Mouse (Mus musculus) MEL (cell line): ENCODE data around the gene Ets1. TPM values are rescaled to one million over a fixed set of nuclear protein-coding genes. Genes with fewer than 3 reads are reported as not detected.

Source experiments
- DNase-seq: peaks from one replicate; pipeline ENCODE4 v3.0.0; 2011; ENCODE audit warnings: low read depth, low spot score
- H3K27ac ChIP-seq: 2 replicates; pipeline ENCODE4 v1.5.1; 2012; ENCODE audit warnings: low read depth, mild to moderate bottlenecking, control low read depth, low read length, moderate library complexity; ENCODE audit not compliant: control insufficient read depth
- H3K27me3 ChIP-seq, 2 experiments: fragments of 150-350 bp in 1 of 2; sonication (generic) in 1 of 2; 2 replicates each; pipeline ENCODE4 v1.6.1; 2012; ENCODE audit warnings: low read length in 2 of 2, mild to moderate bottlenecking in 2 of 2, improper control_type of control experiment in 1 of 2, moderate library complexity in 1 of 2; ENCODE audit not compliant: insufficient read depth in 2 of 2, control insufficient read depth in 1 of 2
- H3K36me3 ChIP-seq, 2 experiments: 2 replicates each; pipeline ENCODE4 v1.6.1; 2012 to 2014; ENCODE audit warnings: low read length in 2 of 2, improper control_type of control experiment in 1 of 2, inconsistent platforms in 1 of 2, mild to moderate bottlenecking in 1 of 2; ENCODE audit not compliant: insufficient read depth in 2 of 2, control insufficient read depth in 1 of 2
- H3K4me1 ChIP-seq, 2 experiments: fragments of 150-350 bp in 1 of 2; sonication (generic) in 1 of 2; 2 replicates each; pipeline ENCODE4 v1.6.1; 2012; ENCODE audit warnings: low read length in 2 of 2, improper control_type of control experiment in 1 of 2, mild to moderate bottlenecking in 1 of 2; ENCODE audit not compliant: insufficient read depth in 2 of 2, control insufficient read depth in 1 of 2
- H3K4me3 ChIP-seq, 2 experiments: fragments of 150-350 bp in 1 of 2; sonication (generic) in 1 of 2; 2 replicates each; pipeline ENCODE4 v1.5.1; 2012; ENCODE audit warnings: low read depth in 2 of 2, low read length in 2 of 2, mild to moderate bottlenecking in 2 of 2, moderate library complexity in 2 of 2, control low read depth in 1 of 2, improper control_type of control experiment in 1 of 2; ENCODE audit not compliant: control insufficient read depth in 1 of 2, insufficient read depth in 1 of 2
- H3K79me2 ChIP-seq: 2 replicates; pipeline ENCODE4 v1.6.1; 2012; ENCODE audit warnings: mild to moderate bottlenecking, low read length, moderate library complexity; ENCODE audit not compliant: control insufficient read depth, poor library complexity, insufficient read depth
- H3K9ac ChIP-seq: 2 replicates; pipeline ENCODE4 v1.6.1; 2012; ENCODE audit warnings: low read depth, mild to moderate bottlenecking, control low read depth, low read length, moderate library complexity; ENCODE audit not compliant: control insufficient read depth, poor library complexity, severe bottlenecking
- H3K9me3 ChIP-seq: fragments of 150-350 bp; sonication (generic); replicated peaks from 2 replicates; pipeline ENCODE4 v1.6.1; 2012; ENCODE audit warnings: mild to moderate bottlenecking, low read length, improper control_type of control experiment, moderate library complexity; ENCODE audit not compliant: insufficient read depth
- BHLHE40 ChIP-seq: IDR thresholded peaks from 2 replicates; pipeline ENCODE4 v1.6.1; 2012; ENCODE audit warnings: low read depth, mild to moderate bottlenecking, inconsistent platforms, low read length, improper control_type of control experiment, borderline replicate concordance
- CHD1 ChIP-seq: IDR thresholded peaks from 2 replicates; pipeline ENCODE4 v1.6.1; 2012; ENCODE audit warnings: low read depth, mild to moderate bottlenecking, inconsistent platforms, low read length, improper control_type of control experiment
- CTCF ChIP-seq, 3 experiments: IDR thresholded peaks in 2 of 3; conservative IDR thresholded peaks in 1 of 3; 2 replicates each; pipeline ENCODE4 v1.5.1; 2011 to 2012; ENCODE audit warnings: low read length in 3 of 3, low read depth in 2 of 3, mild to moderate bottlenecking in 2 of 3, improper control_type of control experiment in 1 of 3, inconsistent platforms in 1 of 3, mixed read lengths in 1 of 3, moderate library complexity in 1 of 3; ENCODE audit not compliant: control insufficient read depth in 1 of 3, insufficient read depth in 1 of 3, poor library complexity in 1 of 3, severe bottlenecking in 1 of 3
- ELF1 ChIP-seq: IDR thresholded peaks from 2 replicates; pipeline ENCODE4 v1.6.1; 2014; ENCODE audit warnings: low read depth, mild to moderate bottlenecking, inconsistent platforms, low read length, improper control_type of control experiment, moderate library complexity
- EP300 ChIP-seq, 2 experiments: IDR thresholded peaks; 2 replicates each; pipeline ENCODE4 v1.6.1; 2011; ENCODE audit warnings: improper control_type of control experiment in 2 of 2, low read length in 2 of 2, low read depth in 1 of 2, mild to moderate bottlenecking in 1 of 2
- ETS1 ChIP-seq: IDR thresholded peaks from 2 replicates; pipeline ENCODE4 v1.6.1; 2012; ENCODE audit warnings: low read depth, mild to moderate bottlenecking, inconsistent platforms, low read length, improper control_type of control experiment, moderate library complexity
- KAT2A ChIP-seq: conservative IDR thresholded peaks from 2 replicates; pipeline ENCODE4 v1.6.1; 2012; ENCODE audit warnings: low read depth, low read length, improper control_type of control experiment, inconsistent platforms
- MAFK ChIP-seq: IDR thresholded peaks from 2 replicates; pipeline ENCODE4 v1.6.1; 2011; ENCODE audit warnings: low read depth, mild to moderate bottlenecking, low read length, improper control_type of control experiment, borderline replicate concordance
- MAZ ChIP-seq: IDR thresholded peaks from 2 replicates; pipeline ENCODE4 v1.6.1; 2012; ENCODE audit warnings: low read depth, mild to moderate bottlenecking, inconsistent platforms, low read length, improper control_type of control experiment
- MEF2A ChIP-seq: IDR thresholded peaks from 2 replicates; pipeline ENCODE4 v1.6.1; 2014; ENCODE audit warnings: low read depth, mild to moderate bottlenecking, inconsistent platforms, low read length, improper control_type of control experiment; ENCODE audit not compliant: poor library complexity, insufficient replicate concordance, severe bottlenecking; ENCODE audit errors: extremely low read depth
- MYC ChIP-seq: IDR thresholded peaks from 2 replicates; pipeline ENCODE4 v1.6.1; 2011; ENCODE audit warnings: low read depth, mild to moderate bottlenecking, low read length, improper control_type of control experiment, moderate library complexity
- NELFE ChIP-seq: IDR thresholded peaks from 2 replicates; pipeline ENCODE4 v1.6.1; 2011; ENCODE audit warnings: low read depth, low read length, improper control_type of control experiment
- NRF1 ChIP-seq: IDR thresholded peaks from 2 replicates; pipeline ENCODE4 v1.6.1; 2014; ENCODE audit warnings: low read depth, mild to moderate bottlenecking, inconsistent platforms, low read length, improper control_type of control experiment, moderate library complexity; ENCODE audit not compliant: poor library complexity, insufficient read depth, severe bottlenecking
- POLR2A ChIP-seq, 2 experiments: IDR thresholded peaks; 2 replicates each; pipeline ENCODE4 v1.6.1; 2011 to 2012; ENCODE audit warnings: low read length in 2 of 2, mild to moderate bottlenecking in 2 of 2, control low read depth in 1 of 2, improper control_type of control experiment in 1 of 2, low read depth in 1 of 2, moderate library complexity in 1 of 2; ENCODE audit not compliant: control insufficient read depth in 1 of 2, insufficient read depth in 1 of 2, poor library complexity in 1 of 2
- RAD21 ChIP-seq: IDR thresholded peaks from 2 replicates; pipeline ENCODE4 v1.6.1; 2011; ENCODE audit warnings: mild to moderate bottlenecking, low read depth, low read length, improper control_type of control experiment
- RCOR1 ChIP-seq: IDR thresholded peaks from 2 replicates; pipeline ENCODE4 v1.6.1; 2012; ENCODE audit warnings: low read depth, mild to moderate bottlenecking, inconsistent platforms, low read length, improper control_type of control experiment
- SMC3 ChIP-seq: IDR thresholded peaks from 2 replicates; pipeline ENCODE4 v1.6.1; 2011; ENCODE audit warnings: low read depth, low read length, improper control_type of control experiment
- TAL1 ChIP-seq: IDR thresholded peaks from 2 replicates; pipeline ENCODE4 v1.6.1; 2012; ENCODE audit warnings: mild to moderate bottlenecking, inconsistent platforms, low read length, moderate library complexity, mixed read lengths
- TCF12 ChIP-seq: IDR thresholded peaks from 2 replicates; pipeline ENCODE4 v1.6.1; 2014; ENCODE audit warnings: low read depth, mild to moderate bottlenecking, inconsistent platforms, low read length, improper control_type of control experiment, moderate library complexity
- UBTF ChIP-seq: IDR thresholded peaks from 2 replicates; pipeline ENCODE4 v1.6.1; 2012; ENCODE audit warnings: low read depth, mild to moderate bottlenecking, inconsistent platforms, low read length, improper control_type of control experiment, moderate library complexity, borderline replicate concordance; ENCODE audit not compliant: insufficient read depth
- USF1 ChIP-seq: IDR thresholded peaks from 2 replicates; pipeline ENCODE4 v1.6.1; 2014; ENCODE audit warnings: low read depth, mild to moderate bottlenecking, inconsistent platforms, low read length, improper control_type of control experiment, moderate library complexity
- ZC3H11A ChIP-seq: IDR thresholded peaks from 2 replicates; pipeline ENCODE4 v1.6.1; 2012; ENCODE audit warnings: low read depth, mild to moderate bottlenecking, inconsistent platforms, low read length, improper control_type of control experiment
- ZKSCAN1 ChIP-seq: IDR thresholded peaks from 2 replicates; pipeline ENCODE4 v1.6.1; 2012; ENCODE audit warnings: low read depth, mild to moderate bottlenecking, inconsistent platforms, low read length, improper control_type of control experiment, moderate library complexity
- polyA plus RNA-seq, 2 experiments: library from polyadenylated mRNA; stranded (reverse) in 1 of 2; unstranded in 1 of 2; fragments of >175 nt in 1 of 2; fragments of >200 nt in 1 of 2; gene quantifications; 2 replicates each; pipeline versions ENCODE4 v1.2.1 to v1.2.4; 2012; ENCODE audit warnings: low replicate concordance in 2 of 2, low read depth in 1 of 2; ENCODE audit not compliant: insufficient read length in 2 of 2, insufficient read depth in 1 of 2, missing spikeins in 1 of 2
- total RNA-seq: library from RNA; depleted of rRNA; stranded (reverse); fragments of 300-350 nt; gene quantifications from 2 replicates; pipeline ENCODE4 v1.2.3, GENCODE M21; 2012

Gene Ets1
- total and polyA plus RNA-seq, 3 experiments, result 0.10 to 0.19 TPM; not detected in 1

GRCm38 (mm10) chr9:32744288-32744687 lies 108.3 kb downstream of the Ets1 start:
- no peak overlapping the region for H3K4me3 ChIP-seq
- no peaks in the 10 kb centered on the region for H3K4me1 ChIP-seq
- H3K36me3 ChIP-seq, result no peaks in the 10 kb centered on the region
- H3K27ac ChIP-seq, result no peak overlapping the region
- TF ChIP-seq RCOR1 (no peak), MYC (no peak), EP300 (IDR thresholded peaks at IDR 0.05; ENCODE audit: low read depth in 1 of 2, low read length in 2 of 2) (no peak), CTCF (IDR thresholded peaks at IDR 0.05 in 2 of 3, conservative IDR thresholded peaks at IDR 0.05 in 1 of 3; ENCODE audit: control insufficient read depth in 1 of 3, insufficient read depth in 1 of 3, low read depth in 2 of 3, low read length in 3 of 3, poor library complexity in 1 of 3, severe bottlenecking in 1 of 3) (no peak), MEF2A (no peak), TCF12 (no peak), POLR2A (IDR thresholded peaks at IDR 0.05; ENCODE audit: control insufficient read depth in 1 of 2, insufficient read depth in 1 of 2, low read depth in 1 of 2, low read length in 2 of 2, poor library complexity in 1 of 2) (no peak), ETS1 (no peak), ZKSCAN1 (no peak), USF1 (no peak), RAD21 (no peak)
- H3K27me3 ChIP-seq, result no peaks in the 10 kb centered on the region; a peak in 2 of 4 replicates
- no peaks in the 10 kb centered on the region for H3K9me3 ChIP-seq
- H3K9ac ChIP-seq, result no peak overlapping the region
- no peak for DNase-seq
- no peaks in the 10 kb centered on the region for H3K79me2 ChIP-seq

- H3K27ac ChIP-seq, result no peak overlapping the region
- H3K4me3 ChIP-seq, result no peak overlapping the region
- H3K9me3 ChIP-seq, result no peaks in the 10 kb centered on the region
- H3K79me2 ChIP-seq, result no peaks in the 10 kb centered on the region
- no peaks in the 10 kb centered on the region for H3K36me3 ChIP-seq
- no peak for DNase-seq
- no peak overlapping the region for H3K9ac ChIP-seq
- H3K27me3 ChIP-seq, result no peaks in the 10 kb centered on the region; a peak in 2 of 4 replicates
- no peaks in the 10 kb centered on the region for H3K4me1 ChIP-seq
- TF ChIP-seq MAFK (no peak), CHD1 (no peak), BHLHE40 (no peak), ETS1 (no peak), RCOR1 (no peak), ZC3H11A (no peak), NELFE (no peak), MEF2A (no peak), NRF1 (no peak), UBTF (no peak), RAD21 (no peak), SMC3 (no peak), USF1 (no peak), POLR2A (IDR thresholded peaks at IDR 0.05; ENCODE audit: control insufficient read depth in 1 of 2, insufficient read depth in 1 of 2, low read depth in 1 of 2, low read length in 2 of 2, poor library complexity in 1 of 2) (no peak), MAZ (no peak), KAT2A (no peak), ELF1 (no peak), ZKSCAN1 (no peak), TAL1 (no peak)
- TF ChIP-seq, all 39 proteins: peak for 0
Measured at GRCm38 (mm10) chr9:32745079-32745763, 109.2 kb downstream of the Ets1 start.
